Mouse (Mus musculus): ENCODE results near the gene Hmga2. TPM values are rescaled to one million over a fixed set of nuclear protein-coding genes. Genes with fewer than 3 reads are reported as not detected.

Hmga2 gene
- total and polyA plus RNA-seq, 3 experiments: 0.15 TPM; not detected in 2

GRCm38 (mm10) chr10:120417488-120418118 is 58.7 kb downstream of the Hmga2 start:
- Histone ChIP-seq H3K79me2 (ENCODE audit: control insufficient read depth, insufficient read depth, low read length, poor library complexity) (no peaks in the 10 kb centered on the region), H3K9ac (ENCODE audit: control insufficient read depth, low read depth, low read length, poor library complexity, severe bottlenecking) (no peak overlapping the region), H3K27ac (ENCODE audit: control insufficient read depth, low read depth, low read length) (no peak overlapping the region), H3K9me3 (replicated peaks; ENCODE audit: insufficient read depth, low read length) (no peaks in the 10 kb centered on the region), H3K4me3 (ENCODE audit: control insufficient read depth in 1 of 2, insufficient read depth in 1 of 2, low read depth in 2 of 2, low read length in 2 of 2) (no peak overlapping the region), H3K27me3 (ENCODE audit: control insufficient read depth in 1 of 2, insufficient read depth in 2 of 2, low read length in 2 of 2) (no peaks in the 10 kb centered on the region), H3K4me1 (ENCODE audit: control insufficient read depth in 1 of 2, insufficient read depth in 2 of 2, low read length in 2 of 2) (no peaks in the 10 kb centered on the region), H3K36me3 (ENCODE audit: control insufficient read depth in 1 of 2, insufficient read depth in 2 of 2, low read length in 2 of 2) (no peaks in the 10 kb centered on the region)
- TF ChIP-seq MYC (IDR thresholded peaks at IDR 0.05; ENCODE audit: low read depth, low read length) (no peak), USF1 (IDR thresholded peaks at IDR 0.05; ENCODE audit: low read depth, low read length) (no peak), MAZ (IDR thresholded peaks at IDR 0.05; ENCODE audit: low read depth, low read length) (no peak), ELF1 (IDR thresholded peaks at IDR 0.05; ENCODE audit: low read depth, low read length) (no peak), POLR2AphosphoS2 (IDR thresholded peaks at IDR 0.05; ENCODE audit: low read length) (no peak), JUND (IDR thresholded peaks at IDR 0.05; ENCODE audit: low read depth, low read length) (no peak), USF2 (IDR thresholded peaks at IDR 0.05; ENCODE audit: borderline replicate concordance in 1 of 2, insufficient read depth in 1 of 2, low read depth in 1 of 2, low read length in 2 of 2) (no peak), KAT2A (conservative IDR thresholded peaks at IDR 0.05; ENCODE audit: low read depth, low read length) (no peak), MYB (IDR thresholded peaks at IDR 0.05; ENCODE audit: low read depth, low read length) (no peak), TAL1 (IDR thresholded peaks at IDR 0.05; ENCODE audit: low read length) (no peak), HCFC1 (IDR thresholded peaks at IDR 0.05; ENCODE audit: low read depth, low read length) (no peak), UBTF (IDR thresholded peaks at IDR 0.05; ENCODE audit: borderline replicate concordance, insufficient read depth, low read depth, low read length) (no peak), CHD1 (IDR thresholded peaks at IDR 0.05; ENCODE audit: low read depth, low read length) (no peak), MXI1 (IDR thresholded peaks at IDR 0.05; ENCODE audit: low read depth, low read length) (no peak), RAD21 (IDR thresholded peaks at IDR 0.05; ENCODE audit: low read depth, low read length) (no peak), ETS1 (IDR thresholded peaks at IDR 0.05; ENCODE audit: low read depth, low read length) (no peak), TCF12 (IDR thresholded peaks at IDR 0.05; ENCODE audit: low read depth, low read length) (no peak), BHLHE40 (IDR thresholded peaks at IDR 0.05; ENCODE audit: borderline replicate concordance, low read depth, low read length) (no peak), MAX (IDR thresholded peaks at IDR 0.05; ENCODE audit: low read length) (no peak)
- no peak for DNase-seq (ENCODE audit: low read depth, low spot score)

GRCm38 (mm10) chr10:120417116-120417487 is 59.2 kb downstream of the Hmga2 start:
- no peaks in the 10 kb centered on the region for H3K27me3 ChIP-seq (ENCODE audit: control insufficient read depth in 1 of 2, insufficient read depth in 2 of 2, low read length in 2 of 2)
- no peaks in the 10 kb centered on the region for H3K36me3 ChIP-seq (ENCODE audit: control insufficient read depth in 1 of 2, insufficient read depth in 2 of 2, low read length in 2 of 2)
- H3K27ac ChIP-seq (ENCODE audit: control insufficient read depth, low read depth, low read length): no peak overlapping the region
- no peak for DNase-seq (ENCODE audit: low read depth, low spot score)
- H3K9ac ChIP-seq (ENCODE audit: control insufficient read depth, low read depth, low read length, poor library complexity, severe bottlenecking): no peak overlapping the region
- TF ChIP-seq MAFK (IDR thresholded peaks at IDR 0.05; ENCODE audit: borderline replicate concordance, low read depth, low read length): no peak
- no peak for TF ChIP-seq NRF1 (IDR thresholded peaks at IDR 0.05; ENCODE audit: insufficient read depth, low read depth, low read length, poor library complexity, severe bottlenecking)
- no peak for TF ChIP-seq ELF1 (IDR thresholded peaks at IDR 0.05; ENCODE audit: low read depth, low read length)
- TF ChIP-seq CHD1 (IDR thresholded peaks at IDR 0.05; ENCODE audit: low read depth, low read length): no peak
- TF ChIP-seq MEF2A (IDR thresholded peaks at IDR 0.05; ENCODE audit: extremely low read depth, insufficient replicate concordance, low read depth, low read length, poor library complexity, severe bottlenecking): no peak
- TF ChIP-seq MAZ (IDR thresholded peaks at IDR 0.05; ENCODE audit: low read depth, low read length): no peak
- TF ChIP-seq EP300 (IDR thresholded peaks at IDR 0.05; ENCODE audit: low read depth in 1 of 2, low read length in 2 of 2): no peak
- TF ChIP-seq USF1 (IDR thresholded peaks at IDR 0.05; ENCODE audit: low read depth, low read length): no peak
- TF ChIP-seq JUND (IDR thresholded peaks at IDR 0.05; ENCODE audit: low read depth, low read length): no peak
- TF ChIP-seq POLR2AphosphoS5 (IDR thresholded peaks at IDR 0.05; ENCODE audit: borderline replicate concordance, low read depth, low read length): no peak
- no peak for TF ChIP-seq GATA1 (IDR thresholded peaks at IDR 0.05; ENCODE audit: low read depth, low read length)
- no peak for TF ChIP-seq TAL1 (IDR thresholded peaks at IDR 0.05; ENCODE audit: low read length)
- no peak for TF ChIP-seq POLR2A (IDR thresholded peaks at IDR 0.05; ENCODE audit: control insufficient read depth in 1 of 2, insufficient read depth in 1 of 2, low read depth in 1 of 2, low read length in 2 of 2, poor library complexity in 1 of 2)
- no peak for TF ChIP-seq E2F4 (IDR thresholded peaks at IDR 0.05; ENCODE audit: borderline replicate concordance, low read depth, low read length)
- TF ChIP-seq RCOR1 (IDR thresholded peaks at IDR 0.05; ENCODE audit: low read depth, low read length): no peak
- TF ChIP-seq BHLHE40 (IDR thresholded peaks at IDR 0.05; ENCODE audit: borderline replicate concordance, low read depth, low read length): no peak
- H3K4me1 ChIP-seq (ENCODE audit: control insufficient read depth in 1 of 2, insufficient read depth in 2 of 2, low read length in 2 of 2): no peaks in the 10 kb centered on the region
- H3K9me3 ChIP-seq (replicated peaks; ENCODE audit: insufficient read depth, low read length): no peaks in the 10 kb centered on the region
- H3K4me3 ChIP-seq (ENCODE audit: control insufficient read depth in 1 of 2, insufficient read depth in 1 of 2, low read depth in 2 of 2, low read length in 2 of 2): no peak overlapping the region
- H3K79me2 ChIP-seq (ENCODE audit: control insufficient read depth, insufficient read depth, low read length, poor library complexity): no peaks in the 10 kb centered on the region
